Mouse (Mus musculus) adrenal gland, postnatal 10 days (tissue): ENCODE results near the gene Kcnn3. TPM values are rescaled to one million over a fixed set of nuclear protein-coding genes. Genes with fewer than 3 reads are reported as not detected.

Source experiments
- DNase-seq: peaks from one replicate; pipeline ENCODE4 v3.0.0; 2021; ENCODE audit warnings: mixed read lengths
- total RNA-seq, 2 experiments: library from RNA; stranded (reverse); gene quantifications; 2 replicates each; pipeline ENCODE4 v1.2.3; 2021

Gene Kcnn3
- total RNA-seq, 2 experiments from 2014 or later = 4.3 to 6.3 TPM

GRCm38 (mm10) chr3:89565371-89565770 is 45.4 kb downstream of the Kcnn3 start:
- no peak for DNase-seq

GRCm38 (mm10) chr3:89569058-89569457 is 49.1 kb downstream of the Kcnn3 start:
- no peak for DNase-seq

- DNase-seq = no peak
These were observed 49.9 kb downstream of the Kcnn3 start for GRCm38 (mm10) chr3:89569707-89570324.

- no peak for DNase-seq
These were observed 50.4 kb downstream of the Kcnn3 start for GRCm38 (mm10) chr3:89570362-89570761.

- peak; percentile 27 for DNase-seq
These were observed 54.3 kb downstream of the Kcnn3 start for GRCm38 (mm10) chr3:89574260-89574659.

GRCm38 (mm10) chr3:89576381-89576780 is 56.4 kb downstream of the Kcnn3 start:
- DNase-seq = no peak

- no peak for DNase-seq
These were observed 57.2 kb downstream of the Kcnn3 start for GRCm38 (mm10) chr3:89577154-89577553.

GRCm38 (mm10) chr3:89578083-89578482 is 58.1 kb downstream of the Kcnn3 start:
- no peak for DNase-seq

GRCm38 (mm10) chr3:89578803-89579202 is 58.8 kb downstream of the Kcnn3 start:
- peak; percentile 64 for DNase-seq

GRCm38 (mm10) chr3:89584254-89584653 is 64.3 kb downstream of the Kcnn3 start:
- DNase-seq = no peak

GRCm38 (mm10) chr3:89588436-89588835 is 68.5 kb downstream of the Kcnn3 start:
- DNase-seq = no peak

- no peak for DNase-seq
These were observed 69.4 kb downstream of the Kcnn3 start for GRCm38 (mm10) chr3:89589321-89589720.

GRCm38 (mm10) chr3:89590386-89590785 is 70.4 kb downstream of the Kcnn3 start:
- DNase-seq = no peak

- no peak for DNase-seq
These were observed 71.5 kb downstream of the Kcnn3 start for GRCm38 (mm10) chr3:89591461-89591860.

- no peak for DNase-seq
These were observed 72.8 kb downstream of the Kcnn3 start for GRCm38 (mm10) chr3:89592809-89593208.

- no peak for DNase-seq
These were observed 73.6 kb downstream of the Kcnn3 start for GRCm38 (mm10) chr3:89593524-89593923.

- DNase-seq = no peak
These were observed 78.4 kb downstream of the Kcnn3 start for GRCm38 (mm10) chr3:89598361-89598760.

- no peak for DNase-seq
These were observed 79.0 kb downstream of the Kcnn3 start for GRCm38 (mm10) chr3:89598967-89599366.

- DNase-seq = no peak
These were observed 81.1 kb downstream of the Kcnn3 start for GRCm38 (mm10) chr3:89601060-89601459.

GRCm38 (mm10) chr3:89603300-89603699 is 83.3 kb downstream of the Kcnn3 start:
- no peak for DNase-seq

GRCm38 (mm10) chr3:89605235-89605634 is 85.3 kb downstream of the Kcnn3 start:
- DNase-seq = no peak

- DNase-seq = no peak
These were observed 87.4 kb downstream of the Kcnn3 start for GRCm38 (mm10) chr3:89607327-89607726.

- DNase-seq = no peak
These were observed 92.1 kb downstream of the Kcnn3 start for GRCm38 (mm10) chr3:89612048-89612447.
